Mouse (Mus musculus) spleen, adult 18-20 months (tissue): ENCODE results near the gene Slc16a14.
"Not testable (repeated sequence)": the region's sequence is repeated elsewhere in the genome, so short reads cannot be mapped to it uniquely, and the experiment has no call there.

Experiments
- DNase-seq, 2 experiments: peaks; one replicate each; pipeline ENCODE4 v3.0.0; 2022; ENCODE audit warnings: mixed read lengths in 2 of 2

Gene Slc16a14

DNA sequence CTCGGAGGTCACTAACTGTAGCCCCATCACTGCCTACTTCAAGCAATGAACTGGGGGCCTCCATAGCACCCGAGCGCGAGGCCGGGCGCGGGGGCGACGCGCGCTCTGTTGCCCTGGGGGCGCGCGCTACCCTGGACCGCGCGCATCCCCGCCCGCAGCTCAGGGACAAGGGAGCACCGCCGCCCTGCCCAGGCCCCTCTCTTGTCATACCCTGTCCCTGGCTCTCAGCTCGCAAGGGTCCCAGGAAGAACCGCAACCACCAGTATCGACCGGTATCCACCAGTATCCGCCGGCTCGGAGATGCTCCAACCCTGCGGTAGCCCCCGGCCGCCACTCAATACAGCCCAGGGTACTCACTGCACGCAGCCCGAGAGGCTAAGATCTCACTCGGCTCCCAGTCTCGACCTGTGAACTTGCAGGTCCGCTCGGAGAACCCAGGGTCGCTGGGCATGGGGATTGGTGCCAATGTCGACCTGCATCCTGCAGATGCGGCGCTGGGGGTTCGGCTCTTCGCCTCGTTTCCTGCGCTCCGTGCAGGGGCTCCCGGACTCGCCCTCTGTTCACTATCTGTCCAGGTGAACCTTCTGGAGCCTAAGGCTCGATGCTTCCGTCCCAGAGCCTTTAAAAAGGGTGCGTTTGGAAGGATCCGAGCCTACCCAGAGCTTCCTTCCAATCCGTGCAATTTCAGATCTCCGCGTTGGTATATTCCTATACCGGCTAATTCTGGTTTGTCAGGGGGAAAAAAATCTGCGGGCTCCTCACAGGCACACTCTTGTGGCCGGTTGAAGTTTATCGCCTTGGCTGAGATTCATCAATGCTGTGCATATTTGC lies at the start of gene Slc16a14:
Gene Slc16a14 (minus strand): TSS at position 632 of the 831 bp plus-strand sequence.
- no peak for DNase-seq

DNA sequence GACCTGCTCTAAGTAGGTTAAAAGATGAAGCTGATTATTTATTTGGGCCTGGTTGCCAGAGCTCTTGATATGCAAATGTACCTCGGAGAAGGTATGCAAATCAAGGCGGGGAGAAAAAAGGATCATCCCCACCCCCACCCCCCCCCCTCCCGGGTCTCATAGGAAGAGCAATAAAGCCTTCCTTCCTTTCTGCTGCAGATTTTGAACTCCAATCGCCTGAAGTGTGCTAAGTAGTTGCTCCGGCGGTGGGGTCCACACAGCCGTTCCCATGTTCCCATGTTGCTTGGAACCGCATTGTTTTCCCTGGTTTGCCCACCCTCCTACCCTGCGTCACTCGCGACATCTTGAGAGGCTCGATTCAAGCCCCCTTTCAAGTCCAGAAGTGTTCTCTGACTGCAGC lies 26.8 kb upstream of the Slc16a14 start:
- not testable (repeated sequence) for DNase-seq

DNA sequence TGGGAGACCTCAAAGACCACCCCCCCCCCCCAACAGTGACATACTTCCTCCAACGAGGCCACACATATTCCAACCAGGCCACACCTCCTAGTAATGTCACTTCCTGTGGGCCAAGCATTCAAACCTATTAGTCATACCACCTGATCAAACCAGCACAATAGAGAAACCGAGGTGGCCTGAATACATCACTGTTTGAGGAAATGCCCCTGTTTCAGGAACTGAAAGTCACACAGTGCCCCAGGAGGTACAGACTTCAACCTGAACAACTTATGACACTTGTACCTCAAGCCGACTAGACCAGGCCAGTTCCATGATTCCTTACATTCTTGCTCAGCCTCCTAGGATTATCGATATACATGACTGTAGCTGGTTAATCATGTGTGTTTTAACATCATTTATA lies 22.8 kb upstream of the Slc16a14 start:
- not testable (repeated sequence) for DNase-seq

- DNase-seq = not testable (repeated sequence)
Measured at GRCm38 (mm10) chr1:84956771-84957170, 21.8 kb upstream of the Slc16a14 start.

DNA sequence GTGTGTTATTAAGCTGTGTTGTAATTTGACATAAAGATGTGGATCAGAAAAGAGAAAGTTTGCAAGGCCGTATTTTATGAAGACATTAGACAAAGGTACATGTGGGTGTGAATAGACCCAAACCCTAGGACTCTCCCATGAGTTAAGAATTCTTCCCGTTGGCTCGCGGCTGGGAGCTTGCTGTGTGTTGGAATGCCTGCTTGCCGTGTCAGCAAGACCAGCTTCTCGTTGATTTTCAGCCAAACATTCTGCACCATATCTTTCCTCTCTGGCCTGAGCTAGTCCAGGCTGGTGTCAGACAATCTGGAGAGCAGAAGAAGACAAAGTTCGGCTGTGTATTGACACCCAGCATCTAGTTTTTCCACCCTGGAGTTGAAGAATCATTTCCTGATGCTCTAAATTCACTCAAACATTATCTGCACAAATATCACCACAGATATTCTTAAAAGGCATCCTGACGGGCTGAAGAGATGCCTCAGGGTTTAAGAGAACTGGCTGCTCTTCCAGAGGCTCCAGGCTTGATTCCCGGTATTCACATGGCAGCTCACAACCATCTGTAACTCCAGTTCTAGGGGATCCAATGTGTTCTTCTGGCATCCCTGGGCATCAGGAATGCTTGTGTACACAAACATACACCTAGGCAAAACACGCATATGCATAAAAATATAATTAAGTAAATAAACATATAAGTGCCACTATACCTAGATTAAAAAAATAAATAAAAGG lies 17.7 kb upstream of the Slc16a14 start:
- no peak for DNase-seq

DNA sequence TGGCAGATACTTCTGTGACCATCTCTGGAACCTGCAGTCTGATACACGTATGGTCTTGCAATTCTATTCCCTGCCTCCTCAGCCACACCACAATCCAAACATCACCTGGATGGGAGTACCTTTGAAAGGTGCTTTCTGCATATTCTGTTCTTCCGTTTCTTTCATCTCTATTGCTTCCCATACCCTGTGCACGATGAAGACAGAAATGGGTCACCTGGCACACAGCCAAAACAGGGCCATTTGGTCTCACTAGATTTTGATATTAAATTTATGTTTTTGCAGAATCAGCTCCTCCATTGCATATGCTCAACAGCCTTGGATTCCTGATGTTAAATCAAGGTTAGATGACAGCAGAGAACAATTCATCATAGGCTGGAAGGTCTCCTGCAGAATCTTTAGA lies 16.6 kb upstream of the Slc16a14 start:
- DNase-seq = no peak

GRCm38 (mm10) chr1:84947390-84947789 lies 12.5 kb upstream of the Slc16a14 start:
- DNase-seq = no peak

DNA sequence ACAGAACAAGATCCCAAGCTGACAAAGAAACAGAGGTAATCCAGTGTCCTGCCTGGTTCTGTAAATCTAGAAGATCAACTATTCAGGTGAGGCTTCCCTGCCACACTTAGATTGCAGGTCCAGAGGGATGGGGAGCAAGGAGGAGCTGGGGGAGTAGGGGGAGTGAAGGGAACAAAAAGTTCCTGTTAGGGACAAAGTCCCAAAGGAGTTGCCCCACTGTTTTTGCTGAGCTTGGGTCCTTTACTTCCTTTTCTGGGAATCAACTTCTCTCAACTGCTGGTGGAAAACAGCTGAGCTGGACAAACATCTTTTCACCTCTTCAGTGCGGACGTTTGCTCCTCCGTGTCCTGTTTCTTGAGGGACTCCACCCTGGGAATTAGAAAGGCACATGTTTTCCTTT lies 11.0 kb upstream of the Slc16a14 start:
- DNase-seq = no peak

DNA sequence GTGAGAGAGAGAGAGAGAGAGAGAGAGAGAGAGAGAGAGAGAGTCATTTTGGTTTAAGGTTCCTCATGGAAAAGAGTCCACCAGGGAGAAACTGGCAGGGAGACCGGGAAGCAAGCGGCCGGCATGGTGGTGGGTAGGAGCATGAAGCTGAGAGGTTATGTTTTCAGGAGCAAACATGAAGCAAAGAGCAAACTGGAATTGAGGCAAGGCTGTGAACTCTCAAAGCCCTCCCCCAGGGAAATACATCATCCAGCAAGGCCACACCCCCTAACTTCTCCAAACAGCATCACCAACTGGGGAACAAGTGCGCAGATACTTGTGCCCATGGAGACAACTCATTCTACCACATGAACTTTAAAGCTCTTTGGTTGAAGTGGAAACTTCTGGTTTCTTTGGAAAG lies 8.6 kb upstream of the Slc16a14 start:
- DNase-seq = no peak

- DNase-seq = no peak
Measured at GRCm38 (mm10) chr1:84942666-84943065, 7.7 kb upstream of the Slc16a14 start.

DNA sequence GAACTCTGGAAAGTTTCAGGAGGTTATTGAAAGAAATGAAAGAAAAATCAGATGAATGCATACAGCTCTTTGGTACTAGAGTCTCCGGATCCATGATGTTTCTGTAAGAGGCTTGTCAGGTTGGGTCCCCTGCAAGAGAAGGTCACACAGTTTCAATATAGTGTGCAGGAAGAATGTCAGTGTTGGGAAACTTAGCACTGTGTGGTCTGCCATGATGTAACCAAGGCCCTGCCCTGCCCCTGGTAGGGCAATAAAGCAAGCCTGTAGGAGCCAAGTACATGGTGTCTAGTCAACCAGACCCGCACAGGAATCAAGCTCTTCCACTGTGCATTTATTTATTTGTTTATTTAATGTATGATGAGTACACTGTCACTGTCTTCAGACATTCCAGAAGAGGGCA lies 5.4 kb upstream of the Slc16a14 start:
- DNase-seq = no peak

DNA sequence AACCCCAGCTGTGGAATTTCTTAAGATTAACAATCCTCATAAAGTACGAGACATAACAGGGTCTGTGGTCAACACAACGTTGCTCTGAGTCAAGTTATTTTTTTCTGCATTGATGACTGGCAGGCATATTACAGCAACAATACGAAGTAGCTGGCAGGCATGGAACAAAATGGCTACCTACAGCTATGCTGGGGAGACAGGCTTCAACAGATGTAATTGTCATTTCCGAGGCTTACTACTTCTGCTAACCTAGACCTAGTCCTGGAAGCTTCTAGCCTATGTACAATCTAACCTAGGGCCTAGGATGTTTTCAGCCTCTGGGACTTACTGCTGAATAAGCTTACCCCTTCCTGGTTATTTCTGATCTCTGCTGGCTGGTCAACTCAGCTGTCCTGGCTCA lies 4.5 kb upstream of the Slc16a14 start:
- no peak for DNase-seq

DNA sequence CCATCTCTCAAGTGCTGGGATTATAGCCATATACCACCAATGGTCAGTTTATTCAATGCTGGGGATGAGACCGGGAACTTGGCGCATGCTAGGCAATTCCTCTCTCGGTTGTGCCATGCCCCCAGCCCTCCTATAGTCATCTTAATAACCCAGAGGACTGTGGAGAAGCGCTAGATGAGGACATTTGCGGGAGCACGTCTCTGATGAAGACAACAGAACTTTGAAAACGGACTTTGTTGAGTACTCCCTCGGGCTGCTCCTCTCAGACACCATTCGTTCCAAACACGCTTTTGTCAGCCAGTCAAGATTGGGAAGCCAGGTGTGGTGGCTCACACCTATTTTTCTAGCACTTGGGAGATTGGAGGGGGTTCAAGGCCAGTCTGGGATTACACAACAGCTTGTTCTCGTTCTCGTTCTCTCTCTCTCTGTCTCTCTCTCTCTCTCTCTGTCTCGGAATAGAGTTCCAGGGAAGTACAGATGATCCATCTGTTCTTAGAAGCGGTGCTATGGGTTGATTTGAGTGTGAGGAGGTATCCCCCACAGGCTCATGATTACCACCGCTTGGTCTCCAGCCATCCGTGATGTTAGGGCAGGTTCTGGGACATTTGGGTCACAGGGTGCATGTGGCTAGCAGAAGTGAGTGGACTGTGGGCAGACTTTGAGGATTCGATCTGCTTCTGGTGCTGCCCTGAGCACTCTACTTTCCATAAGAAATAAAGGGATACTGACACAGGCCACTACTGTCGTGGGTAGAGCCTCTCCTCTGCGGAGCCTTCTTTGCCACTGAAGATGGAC lies 2.0 kb upstream of the Slc16a14 start:
- DNase-seq = no peak

GRCm38 (mm10) chr1:84935668-84936067 lies 734 bp upstream of the Slc16a14 start:
- DNase-seq = no peak

DNA sequence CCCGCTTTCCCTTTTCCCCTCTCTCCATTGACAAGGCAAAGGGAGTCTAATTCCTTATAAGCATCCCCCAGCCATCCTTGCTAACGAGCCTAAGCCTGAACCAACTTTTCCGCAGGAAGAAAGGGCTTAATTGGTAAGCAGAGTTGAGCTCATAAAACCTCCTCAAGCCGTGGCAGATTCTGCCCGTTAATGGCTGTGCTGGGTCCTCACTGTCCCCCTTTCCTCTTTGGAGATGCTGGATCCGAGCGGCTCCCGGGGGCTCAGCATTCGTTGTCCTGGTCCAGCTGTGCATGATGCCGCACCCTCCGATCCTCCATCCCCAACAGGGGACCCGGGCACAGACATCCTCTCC lies 807 bp downstream of the Slc16a14 start:
- no peak for DNase-seq

GRCm38 (mm10) chr1:84933472-84934150 lies 1.3 kb downstream of the Slc16a14 start:
- DNase-seq = peak in 1 of 2 experiments; percentile 55

- DNase-seq = no peak
Measured at GRCm38 (mm10) chr1:84925599-84925998, 9.3 kb downstream of the Slc16a14 start.

- no peak for DNase-seq
Measured at GRCm38 (mm10) chr1:84924134-84924533, 10.8 kb downstream of the Slc16a14 start.

DNA sequence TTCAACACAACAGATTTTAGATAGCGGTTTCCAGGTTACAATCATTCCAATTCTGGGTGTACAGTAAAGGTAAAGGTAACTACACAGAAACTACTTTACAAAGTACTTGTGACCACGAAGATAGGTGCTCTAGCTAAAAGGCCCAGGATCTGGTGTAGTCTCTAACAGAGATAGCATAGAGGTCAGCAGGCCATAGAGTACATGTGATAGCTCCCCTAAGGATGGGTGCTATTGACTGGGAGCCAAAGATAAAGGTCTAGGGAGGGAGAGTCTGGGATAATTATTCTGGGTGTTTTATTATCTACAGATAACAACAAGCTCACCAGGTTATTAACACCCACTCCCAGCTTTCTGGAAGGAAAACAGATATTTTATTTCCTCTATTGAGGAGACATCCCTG lies 11.5 kb downstream of the Slc16a14 start:
- DNase-seq = no peak

- no peak for DNase-seq
Measured at GRCm38 (mm10) chr1:84918865-84919264, 16.1 kb downstream of the Slc16a14 start.

- DNase-seq = no peak
Measured at GRCm38 (mm10) chr1:84915010-84915409, 19.9 kb downstream of the Slc16a14 start.

DNA sequence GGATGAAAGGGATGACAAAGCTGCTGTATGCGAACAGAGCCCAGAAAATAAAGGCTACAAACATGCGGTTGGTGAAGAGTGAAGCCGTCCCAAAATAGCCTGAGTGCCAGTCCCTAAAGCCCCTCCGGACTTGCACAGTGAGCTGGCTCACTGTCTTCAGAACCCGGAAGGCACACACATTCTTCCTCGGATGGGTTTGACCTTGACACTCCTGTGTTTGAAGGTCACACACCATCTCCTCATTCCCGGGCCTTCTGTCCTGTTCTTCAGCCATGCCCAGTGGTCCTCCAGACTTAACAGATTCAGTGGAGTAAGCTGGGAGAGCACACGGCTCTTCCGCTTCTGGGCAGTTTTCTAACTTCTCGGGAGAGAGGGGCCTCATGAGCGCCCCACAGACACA lies 22.4 kb downstream of the Slc16a14 start:
- DNase-seq = no peak
